Mouse (Mus musculus) heart, adult 9 months (tissue): ENCODE measurements around the gene Grin2b.
"Not testable (repeated sequence)": the region's sequence is repeated elsewhere in the genome, so short reads cannot be mapped to it uniquely, and the experiment has no call there.

Experiments used
- DNase-seq, 2 experiments: peaks; one replicate each; pipeline ENCODE4 v3.0.0; 2022; ENCODE audit warnings: low spot score in 2 of 2

Gene Grin2b

DNA sequence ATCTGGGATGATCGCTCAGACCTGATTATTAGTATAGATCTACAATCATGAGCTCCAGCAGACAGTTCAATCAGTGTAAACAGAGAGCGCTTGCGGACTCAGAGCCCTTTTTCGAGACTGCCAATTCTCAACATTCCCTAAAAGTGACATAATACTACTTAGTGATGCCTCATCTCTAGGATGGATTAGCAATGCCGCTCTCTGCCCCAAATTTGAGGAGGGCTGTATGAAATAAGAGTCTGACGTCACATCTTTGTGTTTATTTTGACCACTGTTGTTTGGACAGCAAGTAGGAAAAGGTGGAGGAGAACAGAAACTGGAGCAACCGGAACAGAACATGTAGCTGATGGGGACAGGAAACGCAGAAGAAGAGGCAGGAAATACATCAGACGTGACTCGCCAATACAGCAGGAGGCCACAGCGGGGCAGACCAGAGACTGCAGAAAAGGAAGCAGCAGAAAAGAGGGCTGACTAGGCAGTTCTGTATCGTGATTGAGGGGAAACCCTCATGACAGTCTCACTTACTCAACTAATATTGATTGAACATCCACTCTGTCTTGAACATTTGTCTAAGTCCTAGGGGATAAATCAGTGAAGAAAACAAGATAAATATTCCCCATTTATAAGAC is 472.5 kb downstream of the Grin2b start:
- DNase-seq = no peak

DNA sequence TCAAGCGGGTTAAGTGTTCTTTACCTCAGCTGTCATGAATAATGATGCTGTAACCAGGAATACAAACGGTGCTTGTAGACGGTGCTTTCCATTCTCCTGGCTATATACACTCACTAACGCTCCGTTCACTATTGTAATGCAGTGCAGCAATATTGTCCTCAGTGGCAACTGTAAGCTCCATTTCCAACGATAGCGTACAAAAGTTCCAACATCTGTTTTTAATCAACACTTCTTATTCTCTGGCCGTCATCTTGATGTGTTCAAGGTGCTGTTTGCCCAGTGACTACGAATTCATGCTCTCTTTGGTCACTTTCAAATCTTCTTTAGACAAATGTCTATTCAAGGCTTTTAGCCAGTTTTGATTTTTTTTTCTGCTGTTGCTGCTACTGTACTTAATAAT is 480.8 kb downstream of the Grin2b start:
- DNase-seq = no peak

DNA sequence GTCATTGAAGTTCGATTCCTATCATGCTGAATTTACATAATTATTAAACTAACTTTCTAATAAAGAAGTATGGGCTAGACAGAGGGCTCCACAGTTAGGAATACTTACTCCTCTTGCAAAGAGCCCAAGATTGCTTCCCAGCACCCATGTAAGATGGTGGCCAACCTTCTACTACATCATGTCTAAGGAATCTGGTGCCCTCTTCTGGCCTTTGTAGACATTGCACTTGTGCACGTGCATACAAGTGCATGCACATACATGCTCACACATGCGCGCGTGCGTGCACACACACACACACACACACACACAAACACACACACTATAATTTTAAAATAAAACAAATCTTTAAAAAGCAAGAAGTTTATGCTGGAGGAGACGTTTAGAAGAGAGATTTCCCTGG is 481.8 kb downstream of the Grin2b start:
- DNase-seq = no peak

DNA sequence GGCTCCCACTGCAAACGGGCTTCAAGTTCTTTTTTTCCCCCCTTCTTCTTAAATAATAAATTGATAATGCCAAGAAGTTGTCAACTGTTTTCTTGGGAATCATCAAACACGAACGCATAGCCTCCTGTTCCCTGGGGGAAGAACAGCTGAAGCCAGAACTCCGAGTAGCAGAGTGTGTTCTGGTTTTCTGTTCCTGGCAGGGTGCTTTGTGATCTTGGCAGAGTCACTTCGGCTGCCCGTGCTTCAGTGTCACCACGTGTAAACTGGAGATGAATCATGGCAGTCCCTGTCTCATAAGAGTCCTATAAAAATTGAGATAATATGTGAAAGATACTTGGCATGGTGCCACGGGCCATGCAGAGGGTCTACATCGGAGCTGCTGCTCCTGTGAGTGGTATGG is 485.4 kb downstream of the Grin2b start:
- no peak for DNase-seq

DNA sequence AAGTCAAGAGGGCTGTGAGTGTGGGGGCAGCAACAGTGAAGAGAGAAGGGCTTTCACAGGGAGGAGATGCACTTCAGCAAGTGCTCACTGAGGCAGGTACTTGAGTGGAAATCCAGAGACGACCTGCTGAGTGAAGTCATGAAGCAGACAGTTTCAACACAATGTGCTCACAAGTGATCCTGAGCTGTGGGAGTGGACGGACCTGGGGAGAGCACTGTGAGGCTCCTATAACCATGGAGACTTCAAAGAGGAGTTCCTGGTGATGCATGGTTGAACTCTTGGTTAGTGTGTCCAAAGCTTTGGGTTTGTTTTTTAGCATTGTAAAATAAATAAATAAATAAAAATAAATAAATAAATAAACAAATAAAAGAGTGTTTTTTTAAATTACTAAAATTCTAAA is 489.1 kb downstream of the Grin2b start:
- no peak for DNase-seq

DNA sequence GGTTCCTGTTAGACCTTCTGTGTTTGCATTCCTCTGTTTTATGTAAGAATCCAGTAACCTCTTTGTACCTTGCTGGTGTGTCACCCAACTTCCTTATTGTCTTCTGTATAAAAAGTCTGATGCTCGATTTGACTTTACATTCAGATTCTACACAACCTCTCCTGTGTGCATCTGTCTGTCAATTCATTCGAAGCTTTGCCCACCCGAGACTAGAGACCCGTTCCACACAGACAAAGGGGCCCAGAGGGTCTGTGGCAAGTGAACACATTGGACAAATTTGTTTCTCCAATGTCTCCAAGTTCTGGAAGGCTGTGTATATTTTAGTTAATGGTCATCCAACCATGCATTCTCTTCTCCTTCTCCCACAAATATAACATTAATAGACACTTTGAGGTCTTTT is 491.9 kb downstream of the Grin2b start:
- not testable (repeated sequence) for DNase-seq

DNA sequence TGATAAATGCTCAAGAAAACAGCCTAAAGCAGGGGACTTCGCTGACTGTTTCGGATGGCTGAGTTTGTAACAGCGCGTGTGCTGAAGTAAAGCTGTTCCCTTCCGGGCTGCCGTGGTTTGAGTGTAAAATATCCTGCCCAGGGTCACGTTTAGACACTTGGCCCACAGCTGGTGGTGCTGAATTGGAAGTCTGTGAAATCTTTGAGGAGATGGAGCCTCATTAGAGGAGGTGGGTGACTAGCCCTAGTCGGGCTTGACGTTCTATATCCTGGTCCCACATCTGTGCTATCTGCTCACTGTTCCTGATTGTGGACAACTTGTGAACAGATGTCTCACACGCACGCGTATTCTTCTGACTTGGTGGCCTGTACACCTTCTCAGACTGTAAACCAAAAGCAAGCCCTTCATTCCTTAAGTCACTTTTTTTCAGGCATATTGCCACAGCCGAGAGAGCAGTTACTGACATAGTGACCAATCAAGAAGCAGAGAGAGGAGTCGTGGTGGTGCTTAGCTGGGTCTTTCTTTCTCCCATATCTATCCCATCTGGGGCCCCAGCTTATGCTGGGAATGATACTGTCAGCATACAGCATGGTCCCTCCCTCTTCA is 493.1 kb downstream of the Grin2b start:
- DNase-seq = no peak

DNA sequence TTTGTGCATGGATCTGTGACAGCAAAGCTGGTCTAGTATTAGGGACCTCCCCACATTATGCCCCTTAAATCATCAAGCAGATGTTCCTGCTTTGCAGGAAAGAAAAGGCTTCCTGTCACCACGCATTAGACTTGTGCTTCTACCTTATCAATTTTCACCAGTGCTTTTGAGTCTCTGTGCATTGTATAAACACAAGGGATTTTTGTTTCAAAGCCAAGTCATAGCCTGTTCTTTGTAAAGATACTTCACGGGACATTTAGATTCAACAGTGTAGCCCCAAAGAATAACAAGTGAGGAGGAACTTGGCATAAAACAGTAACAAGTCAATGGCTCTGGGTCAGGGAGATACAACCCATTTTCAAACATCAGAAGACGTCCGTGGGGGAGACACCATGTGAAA is 498.9 kb downstream of the Grin2b start:
- no peak for DNase-seq

DNA sequence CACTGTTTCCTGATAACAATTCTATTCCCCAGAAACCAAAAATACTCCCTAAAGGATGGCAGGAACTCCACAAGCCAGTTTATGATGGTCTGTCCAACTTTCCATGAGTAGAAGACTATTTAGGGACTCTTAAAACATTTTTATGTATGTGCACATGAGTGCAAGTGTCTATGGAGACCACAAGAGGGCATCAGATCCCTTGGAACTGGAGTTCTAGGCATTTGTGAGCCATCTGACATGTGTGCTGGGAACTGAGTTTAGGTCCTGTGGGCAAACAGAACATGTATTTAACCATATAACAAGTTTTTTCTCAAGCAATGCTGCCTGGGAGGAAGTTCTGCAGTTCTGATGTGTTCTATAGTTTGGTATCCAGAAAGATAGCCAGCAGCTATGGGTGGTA is 501.3 kb downstream of the Grin2b start:
- no peak for DNase-seq
